Mouse (Mus musculus): Measurements from ENCODE around the gene Oog1.
A peak's percentile ranks its signal among the peaks of the same experiment; 100 is the strongest.
"Not testable (repeated sequence)": the region's sequence is repeated elsewhere in the genome, so short reads cannot be mapped to it uniquely, and the experiment has no call there.

Oog1 gene

GRCm38 (mm10) chr12:87602388-87602787 lies at the start of gene Oog1:
TSS of gene Oog1 (plus strand) at chr12:87602688.
- DNase-seq (ENCODE audit: low spot score) = not testable (repeated sequence)

- DNase-seq (ENCODE audit: low spot score) = peak; percentile 2
These were observed 1.1 kb upstream of the Oog1 start for GRCm38 (mm10) chr12:87601388-87601787.

GRCm38 (mm10) chr12:87618569-87618968 lies 16.1 kb downstream of the Oog1 start, which contains the start of gene Gm4027:
TSS of gene Gm4027 (plus strand) at chr12:87618869.
- not testable (repeated sequence) for DNase-seq (ENCODE audit: low spot score)

- DNase-seq (ENCODE audit: low spot score) = not testable (repeated sequence)
These were observed 42.0 kb downstream of the Oog1 start, which contains the start of gene Gm16381 for GRCm38 (mm10) chr12:87644520-87644919. TSS of gene Gm16381 (minus strand) at chr12:87644620.

- not testable (repeated sequence) for DNase-seq (ENCODE audit: low spot score)
These were observed 50.6 kb downstream of the Oog1 start for GRCm38 (mm10) chr12:87652916-87653703.
